Mouse (Mus musculus): ENCODE measurements at regions not wholly inside any gene's neighbourhood (a gene's known extent, or its start where the extent isn't known, plus 50 kb on each side); places are given as distances from the start of the nearest gene placed in this dataset.
"Not testable (repeated sequence)": the region's sequence is repeated elsewhere in the genome, so short reads cannot be mapped to it uniquely, and the experiment has no call there.

- no peak for DNase-seq (ENCODE audit: low read depth)
These were observed 83.0 kb downstream of the Ulbp1 start for GRCm38 (mm10) chr10:7390239-7391091.

GRCm38 (mm10) chr10:7358791-7359190 lies 114.6 kb downstream of the Ulbp1 start:
- DNase-seq (ENCODE audit: low read depth): not testable (repeated sequence)

GRCm38 (mm10) chr10:7344290-7344689 lies 129.1 kb downstream of the Ulbp1 start:
- DNase-seq (ENCODE audit: low read depth): not testable (repeated sequence)

- DNase-seq (ENCODE audit: low read depth): not testable (repeated sequence)
These were observed 129.7 kb downstream of the Ulbp1 start for GRCm38 (mm10) chr10:7343736-7344135.

- peak; percentile 55 for DNase-seq (ENCODE audit: low read depth)
These were observed 121.2 kb upstream of the Cnksr3 start for GRCm38 (mm10) chr10:7333077-7333747.

- DNase-seq (ENCODE audit: low read depth): no peak
These were observed 116.2 kb upstream of the Cnksr3 start for GRCm38 (mm10) chr10:7328262-7328661.

GRCm38 (mm10) chr10:7327046-7327445 lies 115.0 kb upstream of the Cnksr3 start:
- not testable (repeated sequence) for DNase-seq (ENCODE audit: low read depth)

GRCm38 (mm10) chr10:7325074-7325473 lies 113.0 kb upstream of the Cnksr3 start:
- DNase-seq (ENCODE audit: low read depth): no peak

GRCm38 (mm10) chr10:7323258-7323657 lies 111.2 kb upstream of the Cnksr3 start:
- DNase-seq (ENCODE audit: low read depth): no peak

GRCm38 (mm10) chr10:7309927-7310326 lies 97.9 kb upstream of the Cnksr3 start:
- no peak for DNase-seq (ENCODE audit: low read depth)

GRCm38 (mm10) chr10:7305881-7306280 lies 93.8 kb upstream of the Cnksr3 start:
- DNase-seq (ENCODE audit: low read depth): not testable (repeated sequence)

- no peak for DNase-seq (ENCODE audit: low read depth)
These were observed 86.3 kb upstream of the Cnksr3 start for GRCm38 (mm10) chr10:7298377-7298776.

- DNase-seq (ENCODE audit: low read depth): no peak
These were observed 83.9 kb upstream of the Cnksr3 start for GRCm38 (mm10) chr10:7295921-7296320.

- no peak for DNase-seq (ENCODE audit: low read depth)
These were observed 81.2 kb upstream of the Cnksr3 start for GRCm38 (mm10) chr10:7293203-7293602.

GRCm38 (mm10) chr10:7289773-7290411 lies 77.9 kb upstream of the Cnksr3 start:
- no peak for DNase-seq (ENCODE audit: low read depth)

GRCm38 (mm10) chr10:7285112-7285905 lies 73.3 kb upstream of the Cnksr3 start:
- DNase-seq (ENCODE audit: low read depth): no peak

- DNase-seq (ENCODE audit: low read depth): no peak
These were observed 68.4 kb upstream of the Cnksr3 start for GRCm38 (mm10) chr10:7280429-7280828.

- no peak for DNase-seq (ENCODE audit: low read depth)
These were observed 66.8 kb upstream of the Cnksr3 start for GRCm38 (mm10) chr10:7278820-7279219.

- DNase-seq (ENCODE audit: low read depth): no peak
These were observed 63.3 kb upstream of the Cnksr3 start for GRCm38 (mm10) chr10:7275357-7275756.

GRCm38 (mm10) chr10:7274422-7274821 lies 62.4 kb upstream of the Cnksr3 start:
- DNase-seq (ENCODE audit: low read depth): no peak

- DNase-seq (ENCODE audit: low read depth): no peak
These were observed 59.1 kb upstream of the Cnksr3 start for GRCm38 (mm10) chr10:7271156-7271555.
